Mouse (Mus musculus) lung, embryonic 16.5 days (tissue): ENCODE measurements around the gene Umad1. TPM values are rescaled to one million over a fixed set of nuclear protein-coding genes. Genes with fewer than 3 reads are reported as not detected.
A peak's percentile ranks its signal among the peaks of the same experiment; 100 is the strongest.

Source experiments
- ATAC-seq: fragments of 200-750 bp; cut with Nextera tagmentation; 2 replicates; pipeline ENCODE4 v1.8.0; 2017; ENCODE audit warnings: low read depth, mild to moderate bottlenecking, moderate library complexity
- H3K27ac ChIP-seq: fragments of 300-500 bp; sonication (generic); 2 replicates; pipeline ENCODE4 v1.5.1; 2014; ENCODE audit warnings: mild to moderate bottlenecking, control low read depth, low read length
- H3K27me3 ChIP-seq: fragments of 300-500 bp; sonication (generic); 2 replicates; pipeline ENCODE4 v1.6.1; 2014; ENCODE audit warnings: low read depth, low read length, mixed read lengths; ENCODE audit not compliant: control insufficient read depth, insufficient read depth
- H3K36me3 ChIP-seq: fragments of 300-500 bp; sonication (generic); 2 replicates; pipeline ENCODE4 v1.6.1; 2014; ENCODE audit warnings: low read length; ENCODE audit not compliant: control insufficient read depth, insufficient read depth
- H3K4me1 ChIP-seq: fragments of 300-500 bp; sonication (generic); replicated peaks from 2 replicates; pipeline ENCODE4 v1.6.1; 2014; ENCODE audit warnings: low read length, mixed read lengths; ENCODE audit not compliant: control insufficient read depth, insufficient read depth
- H3K4me2 ChIP-seq: fragments of 300-500 bp; sonication (generic); 2 replicates; pipeline ENCODE4 v1.6.1; 2014; ENCODE audit warnings: low read depth, low read length, control low read depth
- H3K4me3 ChIP-seq: fragments of 300-500 bp; sonication (generic); 2 replicates; pipeline ENCODE4 v1.5.1; 2014; ENCODE audit warnings: mild to moderate bottlenecking, low read length, control low read depth
- H3K9ac ChIP-seq: fragments of 300-500 bp; sonication (generic); 2 replicates; pipeline ENCODE4 v1.6.1; 2014; ENCODE audit warnings: low read length, control low read depth
- H3K9me3 ChIP-seq: fragments of 300-500 bp; sonication (generic); 2 replicates; pipeline ENCODE4 v1.6.1; 2016; ENCODE audit warnings: low read length; ENCODE audit not compliant: control insufficient read depth
- WGBS: fragments of 180-500 bp; shearing (Covaris S2); extraction: QIAGEN DNeasy Blood & Tissue Kit; methylation state at CpG from one replicate; pipeline ENCODE4 v1.1.7; 2014; 5-methylcytosine and 5-hydroxymethylcytosine counted together
- polyA plus RNA-seq: library from polyadenylated mRNA; unstranded; fragments of >200 nt; fragmentation: Nextera tagmentation; extraction: Ambion mirVana; gene quantifications from 2 replicates; pipeline ENCODE4 v1.2.1, GENCODE M21; 2015

The Umad1 gene
- polyA plus RNA-seq, 1 experiment from 2014 or later = 26.7 TPM

DNA sequence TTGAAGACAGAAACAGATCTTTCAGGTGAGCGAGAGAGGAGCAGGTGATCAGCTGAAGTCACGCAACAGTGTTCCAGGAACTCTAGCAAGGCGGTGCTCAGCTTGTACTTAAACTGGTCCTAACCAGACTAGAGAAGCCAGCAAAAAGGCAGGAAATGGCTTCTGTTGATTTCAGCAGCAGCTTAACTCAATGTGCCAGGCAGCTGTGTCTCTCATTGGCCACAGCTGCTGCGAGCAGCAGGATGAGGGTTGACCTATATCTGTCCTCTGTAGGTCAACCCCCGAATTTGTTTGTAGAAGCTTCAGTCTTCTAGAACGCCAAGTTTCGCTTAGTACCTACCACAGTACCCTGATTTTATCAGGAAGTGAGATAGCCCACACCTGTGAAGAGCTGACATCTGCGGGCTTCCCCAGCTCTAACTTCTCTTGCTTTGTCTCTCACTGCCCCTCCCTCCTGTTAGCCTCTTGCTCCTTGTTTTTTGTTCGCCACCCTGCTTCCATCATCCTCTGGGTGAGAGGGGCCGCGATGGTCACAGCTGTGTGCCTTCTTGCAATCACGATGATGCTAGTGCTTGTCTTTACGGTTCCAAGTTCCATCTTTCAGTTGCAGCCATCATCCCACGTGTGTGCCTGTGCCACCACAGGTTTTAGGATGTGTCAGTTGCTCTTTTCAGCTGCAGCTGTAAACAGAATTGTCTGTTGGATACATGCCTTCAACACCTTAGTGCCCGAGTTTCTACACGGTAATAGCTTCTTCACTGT, 226.5 kb downstream of the Umad1 start:
- Histone ChIP-seq H3K36me3 (no peaks in the 10 kb centered on the region), H3K27ac (no peak overlapping the region), H3K9ac (no peak overlapping the region), H3K4me3 (no peak overlapping the region), H3K4me2 (no peak overlapping the region), H3K27me3 (no peaks in the 10 kb centered on the region), H3K9me3 (no peaks in the 10 kb centered on the region), H3K4me1 (no peaks in the 10 kb centered on the region; the same call in none of the 2 replicates)
- ATAC-seq = peak; percentile 85
- WGBS = 60% methylated on average over 16 of the region's 16 CpGs

DNA sequence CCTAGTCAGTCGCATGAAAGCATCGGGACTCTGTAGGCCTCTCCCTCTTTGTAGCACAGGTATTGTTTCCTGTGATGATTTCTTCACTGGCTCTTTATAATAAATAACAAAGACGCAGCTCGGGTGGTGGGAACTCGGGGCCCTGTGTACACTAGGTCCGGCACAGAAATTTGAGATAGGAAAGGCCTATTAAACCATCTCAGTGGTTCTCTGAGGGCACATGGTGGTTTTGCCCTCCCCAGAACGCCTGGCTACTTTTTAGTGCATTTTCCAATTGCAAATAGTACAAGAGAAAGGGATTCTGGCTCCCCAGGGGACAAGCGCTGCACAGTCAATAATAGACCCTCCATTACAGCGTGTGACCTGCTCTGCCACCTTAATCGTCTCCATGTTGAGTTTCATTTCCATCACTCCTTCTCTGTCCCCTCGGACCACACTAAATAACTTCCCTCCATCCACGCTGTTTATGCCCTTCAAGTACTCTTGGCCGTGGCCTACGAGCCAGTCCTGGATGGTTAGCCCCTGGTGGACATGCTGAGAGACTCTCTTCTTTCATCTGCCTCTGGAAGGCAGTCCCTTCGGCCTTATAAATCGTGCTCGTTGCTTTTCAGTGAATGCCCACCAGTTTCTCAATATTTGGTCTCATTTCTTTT, 227.4 kb downstream of the Umad1 start:
- Histone ChIP-seq H3K36me3 (no peaks in the 10 kb centered on the region), H3K4me3 (no peak overlapping the region), H3K27me3 (no peaks in the 10 kb centered on the region), H3K4me2 (no peak overlapping the region), H3K9ac (no peak overlapping the region), H3K27ac (no peak overlapping the region), H3K9me3 (no peaks in the 10 kb centered on the region), H3K4me1 (no peaks in the 10 kb centered on the region; the same call in none of the 2 replicates)
- ATAC-seq = no peak
- 88% methylated on average over 17 of the region's 17 CpGs for WGBS

DNA sequence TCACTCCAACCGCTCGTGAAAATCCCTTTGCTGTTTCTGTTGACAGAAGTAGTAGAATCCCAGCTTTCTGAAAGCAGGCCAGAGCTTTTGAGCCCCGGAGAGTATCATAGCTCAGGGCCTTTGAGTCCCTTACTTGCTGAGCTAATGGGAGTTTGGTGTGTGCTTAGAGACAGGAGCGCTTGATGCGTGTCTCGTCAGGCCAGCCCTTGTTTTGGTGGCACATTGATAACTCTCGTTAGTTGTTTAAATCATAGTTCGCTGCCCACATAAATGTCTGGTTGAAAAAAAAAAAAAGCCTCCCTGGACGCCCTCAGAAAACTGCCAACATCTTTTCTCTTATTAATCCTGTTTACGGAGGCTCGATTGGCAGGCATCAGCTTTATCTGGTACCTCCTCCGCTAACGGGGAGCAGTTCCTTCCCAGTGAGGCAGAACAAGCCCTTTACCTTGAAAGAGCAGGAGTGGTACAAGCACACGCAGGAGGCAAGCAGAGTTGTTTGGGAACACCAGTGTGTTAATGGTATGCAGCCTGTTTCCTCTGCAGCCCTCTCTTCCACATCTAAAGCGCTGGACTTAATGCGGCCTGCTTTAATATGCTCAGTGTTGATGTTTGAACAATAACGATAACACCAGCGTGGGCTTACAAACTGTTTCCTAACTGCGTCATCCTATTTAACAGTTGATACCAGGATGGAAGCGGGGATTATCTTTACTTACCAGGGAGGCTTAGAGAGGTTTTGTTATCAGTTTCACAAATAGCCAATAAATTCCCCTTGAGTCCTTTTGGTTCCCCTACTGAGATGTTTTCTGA, 228.2 kb downstream of the Umad1 start:
- H3K4me1 ChIP-seq = no peaks in the 10 kb centered on the region; the same call in none of the 2 replicates
- H3K9me3 ChIP-seq = no peaks in the 10 kb centered on the region
- H3K27me3 ChIP-seq = no peaks in the 10 kb centered on the region
- no peak for ATAC-seq
- H3K36me3 ChIP-seq = no peaks in the 10 kb centered on the region
- H3K27ac ChIP-seq = no peak overlapping the region
- no peak overlapping the region for H3K9ac ChIP-seq
- H3K4me3 ChIP-seq = no peak overlapping the region
- WGBS = 57% methylated on average over 20 of the region's 20 CpGs
- H3K4me2 ChIP-seq = no peak overlapping the region

DNA sequence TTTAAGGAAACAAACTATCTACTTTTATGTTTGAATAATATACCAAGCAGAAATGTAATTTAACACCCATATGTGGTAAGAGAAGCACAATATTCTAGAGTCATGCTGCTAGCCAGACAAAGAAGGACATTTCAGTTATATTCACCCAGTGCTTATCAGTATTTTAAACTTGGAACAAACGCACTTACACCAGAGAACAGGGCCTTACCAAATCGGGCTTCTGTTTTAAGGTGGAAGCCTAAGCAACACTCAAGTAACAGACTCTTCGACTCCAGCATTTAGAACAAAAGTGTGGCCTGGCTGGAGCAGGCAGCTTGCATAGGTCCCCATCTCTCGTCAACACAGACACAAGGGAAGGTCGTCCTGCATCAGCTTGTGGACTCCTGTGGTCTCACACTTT, 229.2 kb downstream of the Umad1 start:
- ATAC-seq = no peak
- Histone ChIP-seq H3K4me1 (no peaks in the 10 kb centered on the region; the same call in none of the 2 replicates), H3K27me3 (no peaks in the 10 kb centered on the region), H3K27ac (no peak overlapping the region), H3K36me3 (no peaks in the 10 kb centered on the region), H3K9me3 (no peaks in the 10 kb centered on the region), H3K9ac (no peak overlapping the region), H3K4me2 (no peak overlapping the region), H3K4me3 (no peak overlapping the region)
- WGBS = 36% methylated on average over 5 of the region's 5 CpGs

DNA sequence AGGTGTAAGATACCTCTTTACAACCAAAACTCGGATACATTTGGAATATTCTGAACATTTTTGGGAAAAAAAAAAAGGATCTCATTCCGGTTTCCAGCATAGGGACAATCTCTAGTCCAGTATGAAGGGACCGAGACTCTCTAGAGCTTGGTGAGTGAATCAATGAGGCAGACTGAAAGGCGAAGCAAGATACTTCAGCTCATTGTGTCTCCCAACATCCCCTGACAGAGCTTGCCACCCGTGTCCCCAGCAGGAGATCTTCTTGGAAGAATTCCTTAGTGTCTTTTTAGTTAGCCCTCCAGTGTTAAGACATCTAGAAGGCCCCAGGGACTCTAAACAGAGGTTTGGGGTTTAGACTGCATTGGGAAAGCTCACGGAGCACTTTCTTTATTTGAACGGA, 230.2 kb downstream of the Umad1 start:
- Histone ChIP-seq H3K27me3 (no peaks in the 10 kb centered on the region), H3K4me2 (no peak overlapping the region), H3K27ac (no peak overlapping the region), H3K4me1 (no peaks in the 10 kb centered on the region; the same call in none of the 2 replicates), H3K4me3 (no peak overlapping the region), H3K9ac (no peak overlapping the region), H3K9me3 (no peaks in the 10 kb centered on the region), H3K36me3 (no peaks in the 10 kb centered on the region)
- ATAC-seq = no peak
- WGBS = 83% methylated on average over 7 of the region's 7 CpGs

DNA sequence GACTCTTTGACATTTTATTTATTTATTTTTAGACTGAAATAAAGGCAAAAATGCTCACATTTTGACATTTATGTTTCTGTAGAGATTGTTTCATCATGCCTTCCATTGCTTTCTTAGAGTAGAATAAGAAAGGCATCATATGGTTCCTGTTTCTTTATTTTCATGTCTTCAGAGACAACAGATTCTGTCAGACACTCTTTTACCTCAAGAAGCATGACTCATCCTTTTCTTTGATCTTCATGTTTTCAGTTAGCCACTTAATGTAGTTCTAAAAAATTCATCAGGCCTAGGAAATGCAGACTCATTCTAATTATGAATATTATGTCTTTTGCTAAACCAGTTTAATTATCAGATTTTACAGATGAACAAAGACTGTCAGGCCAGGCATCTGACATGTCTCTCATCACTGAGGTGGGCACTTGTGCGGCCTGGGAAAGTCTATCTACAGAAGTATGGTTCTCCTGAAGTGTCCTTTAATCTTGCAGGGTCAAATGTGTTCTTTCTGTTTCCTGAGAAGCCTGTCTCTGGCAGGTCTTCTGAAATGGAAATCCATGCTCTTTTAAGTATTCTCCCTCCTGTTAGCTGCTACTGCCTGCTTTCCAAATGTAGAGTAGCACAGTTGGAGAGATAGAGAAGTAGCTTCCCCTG, 231.0 kb downstream of the Umad1 start:
- no peaks in the 10 kb centered on the region for H3K9me3 ChIP-seq
- ATAC-seq = no peak
- H3K27me3 ChIP-seq = no peaks in the 10 kb centered on the region
- H3K9ac ChIP-seq = no peak overlapping the region
- no peaks in the 10 kb centered on the region; the same call in none of the 2 replicates for H3K4me1 ChIP-seq
- no peak overlapping the region for H3K4me3 ChIP-seq
- no peaks in the 10 kb centered on the region for H3K36me3 ChIP-seq
- no peak overlapping the region for H3K4me2 ChIP-seq
- no peak overlapping the region for H3K27ac ChIP-seq
- 64% methylated on average over 1 of the region's 1 CpGs for WGBS

DNA sequence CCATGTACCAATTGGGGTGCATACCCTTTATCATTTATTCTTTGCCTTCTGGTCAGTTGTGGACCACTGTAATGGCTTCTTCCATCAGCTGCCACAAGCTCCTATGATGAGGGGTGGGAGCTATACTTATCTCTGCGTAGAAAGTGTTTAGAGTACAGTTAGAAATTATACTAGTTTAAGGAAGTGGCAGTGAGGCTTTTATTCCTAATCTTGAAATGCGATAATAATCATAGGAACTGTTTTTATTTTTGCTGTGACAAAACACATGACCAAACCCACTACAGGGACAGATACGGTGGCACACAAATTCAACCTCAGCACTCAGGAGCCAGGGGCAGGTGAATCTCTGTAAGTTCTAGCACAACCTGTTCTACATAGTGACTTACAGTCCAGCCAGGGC, 233.2 kb downstream of the Umad1 start:
- Histone ChIP-seq H3K27ac (no peak overlapping the region), H3K9me3 (no peaks in the 10 kb centered on the region), H3K27me3 (no peaks in the 10 kb centered on the region), H3K4me1 (peaks cover 4% of the 10 kb centered on the region; the same call in 1 of the 2 replicates), H3K4me2 (no peak overlapping the region), H3K4me3 (no peak overlapping the region), H3K9ac (no peak overlapping the region), H3K36me3 (no peaks in the 10 kb centered on the region)
- WGBS = 86% methylated on average over 3 of the region's 3 CpGs
- no peak for ATAC-seq

DNA sequence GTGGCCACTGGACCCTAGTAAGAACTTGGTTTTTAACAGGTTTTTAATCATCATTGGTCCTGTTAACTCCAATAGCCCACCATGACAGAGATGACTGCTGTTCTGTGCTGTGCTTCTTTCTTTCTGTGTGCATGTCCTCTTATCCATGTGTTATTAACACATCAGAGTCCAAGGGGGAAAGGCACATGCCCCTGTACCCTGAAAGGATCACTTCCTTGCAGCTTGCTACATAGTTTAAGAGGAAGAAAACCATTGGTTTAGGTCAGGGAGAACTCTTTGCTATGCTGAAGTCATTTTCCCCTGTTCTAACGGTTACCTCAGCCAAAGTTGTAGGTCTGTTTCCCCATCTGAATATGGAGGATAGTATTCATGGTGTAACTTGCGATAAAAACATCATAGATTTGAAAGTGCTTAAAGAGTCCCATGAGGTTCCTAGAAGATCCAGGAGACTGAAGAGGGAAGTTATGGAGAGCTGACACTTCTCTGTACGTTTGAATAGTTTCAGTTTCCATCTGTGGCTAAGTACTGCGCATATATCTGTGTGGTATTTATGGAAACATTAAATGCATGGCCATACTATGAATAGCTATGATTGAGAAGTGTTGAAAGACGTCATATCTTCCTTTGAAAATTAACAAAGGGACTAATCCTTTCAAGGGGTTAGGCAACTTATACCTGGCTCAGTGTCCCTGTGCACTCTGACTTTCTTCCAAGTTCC, 236.2 kb downstream of the Umad1 start:
- Histone ChIP-seq H3K4me3 (no peak overlapping the region), H3K9me3 (no peaks in the 10 kb centered on the region), H3K4me1 (peaks cover 6% of the 10 kb centered on the region; the same call in 1 of the 2 replicates), H3K4me2 (no peak overlapping the region), H3K27ac (peak overlapping the region; percentile 37; the same call in 1 of the 2 replicates), H3K9ac (no peak overlapping the region), H3K36me3 (no peaks in the 10 kb centered on the region), H3K27me3 (no peaks in the 10 kb centered on the region)
- ATAC-seq = peak; percentile 17; the same call in 1 of the 2 replicates
- 61% methylated on average over 5 of the region's 5 CpGs for WGBS
